Mouse (Mus musculus) kidney, adult 18-20 months (tissue): ENCODE results near the gene Gm49405.
"Not testable (repeated sequence)": the region's sequence is repeated elsewhere in the genome, so short reads cannot be mapped to it uniquely, and the experiment has no call there.

Experiments
- DNase-seq: peaks from one replicate; pipeline ENCODE4 v3.0.0; 2021

The Gm49405 gene

GRCm38 (mm10) chr19:4000119-4000900, at the start of gene Gm49405, which contains the start of gene Nudt8:
TSS of gene Gm49405 (plus strand) at chr19:4000626.
TSS of gene Nudt8 (plus strand) at chr19:4000580.
- peak; percentile 99 for DNase-seq

- DNase-seq = no peak
Observed at GRCm38 (mm10) chr19:3951461-3951860, 49.0 kb upstream of the Gm49405 start.

GRCm38 (mm10) chr19:3952099-3952498, 48.3 kb upstream of the Gm49405 start:
- no peak for DNase-seq

- DNase-seq = no peak
Observed at GRCm38 (mm10) chr19:3955033-3955432, 45.4 kb upstream of the Gm49405 start.

- no peak for DNase-seq
Observed at GRCm38 (mm10) chr19:3955804-3956203, 44.6 kb upstream of the Gm49405 start.

- DNase-seq = peak; percentile 45
Observed at GRCm38 (mm10) chr19:3957296-3958036, 43.0 kb upstream of the Gm49405 start.

GRCm38 (mm10) chr19:3958470-3958869, 42.0 kb upstream of the Gm49405 start, which contains the start of gene Aldh3b3:
TSS of gene Aldh3b3 (plus strand) at chr19:3958645.
- DNase-seq = no peak

GRCm38 (mm10) chr19:3959030-3959429, 41.4 kb upstream of the Gm49405 start:
- DNase-seq = peak; percentile 62

GRCm38 (mm10) chr19:3960211-3960610, 40.2 kb upstream of the Gm49405 start:
- no peak for DNase-seq

- DNase-seq = not testable (repeated sequence)
Observed at GRCm38 (mm10) chr19:3961805-3962204, 38.6 kb upstream of the Gm49405 start.

- DNase-seq = no peak
Observed at GRCm38 (mm10) chr19:3962469-3962868, 38.0 kb upstream of the Gm49405 start.

GRCm38 (mm10) chr19:3964030-3964429, 36.4 kb upstream of the Gm49405 start:
- DNase-seq = no peak

GRCm38 (mm10) chr19:3966330-3967075, 33.9 kb upstream of the Gm49405 start:
- DNase-seq = no peak

GRCm38 (mm10) chr19:3967258-3967657, 33.2 kb upstream of the Gm49405 start:
- no peak for DNase-seq

- DNase-seq = no peak
Observed at GRCm38 (mm10) chr19:3972229-3972628, 28.2 kb upstream of the Gm49405 start, which contains the start of gene Aldh3b2. TSS of gene Aldh3b2 (plus strand) at chr19:3972328.

- not testable (repeated sequence) for DNase-seq
Observed at GRCm38 (mm10) chr19:3974608-3975007, 25.8 kb upstream of the Gm49405 start.

GRCm38 (mm10) chr19:3975866-3976265, 24.6 kb upstream of the Gm49405 start:
- no peak for DNase-seq

GRCm38 (mm10) chr19:3980309-3980708, 20.1 kb upstream of the Gm49405 start:
- peak; percentile 81 for DNase-seq

- no peak for DNase-seq
Observed at GRCm38 (mm10) chr19:3980917-3981316, 19.5 kb upstream of the Gm49405 start.

- peak; percentile 39 for DNase-seq
Observed at GRCm38 (mm10) chr19:3983527-3984200, 16.8 kb upstream of the Gm49405 start.

GRCm38 (mm10) chr19:3985261-3985681, 15.2 kb upstream of the Gm49405 start:
- peak; percentile 84 for DNase-seq

- peak; percentile 95 for DNase-seq
Observed at GRCm38 (mm10) chr19:3986334-3986733, 14.1 kb upstream of the Gm49405 start, which contains the start of gene Acy3. TSS of gene Acy3 (plus strand) at chr19:3986570.
